Mouse (Mus musculus): Measurements from ENCODE around the gene Fgfr2.

DNA sequence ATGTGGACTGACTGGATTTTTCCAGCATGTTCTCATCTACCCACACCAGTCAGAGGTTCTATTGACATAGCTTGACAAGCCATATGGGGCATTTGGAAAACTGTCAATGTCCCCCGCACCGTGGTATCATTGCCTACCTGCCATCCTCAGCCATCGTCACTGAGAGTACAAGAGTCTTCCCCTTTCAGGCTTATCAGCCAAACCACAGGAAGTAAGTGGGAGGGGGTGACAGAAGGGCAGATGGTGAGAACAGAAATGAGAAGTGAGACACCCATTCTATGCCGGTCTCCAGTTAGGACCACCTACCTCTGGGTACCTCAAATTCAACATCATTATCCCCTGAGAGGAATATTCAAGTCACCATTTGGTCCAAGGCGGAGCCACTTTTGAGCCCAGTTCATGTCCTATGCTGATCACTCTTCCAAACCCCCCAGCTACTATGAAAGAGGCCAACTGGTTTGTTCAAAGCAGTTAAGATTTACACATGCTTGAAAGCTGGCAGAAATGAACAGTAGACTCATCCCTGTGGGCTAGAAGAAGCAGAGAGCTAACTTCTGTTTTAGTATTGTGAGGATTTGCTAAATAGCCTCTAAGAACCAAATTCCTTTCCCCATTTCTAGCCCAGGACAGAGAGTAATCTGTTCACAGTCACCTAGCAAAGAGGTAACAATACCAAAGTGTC lies 757.3 kb downstream of the Fgfr2 start:
- TF ChIP-seq CTCF (IDR thresholded peaks at IDR 0.05; ENCODE audit: control insufficient read depth, insufficient read depth, insufficient replicate concordance, low read depth, low read length) (no peak), POLR2A (IDR thresholded peaks at IDR 0.05; ENCODE audit: control insufficient read depth, low read depth, low read length) (no peak)
